In the genomic region with DNA sequence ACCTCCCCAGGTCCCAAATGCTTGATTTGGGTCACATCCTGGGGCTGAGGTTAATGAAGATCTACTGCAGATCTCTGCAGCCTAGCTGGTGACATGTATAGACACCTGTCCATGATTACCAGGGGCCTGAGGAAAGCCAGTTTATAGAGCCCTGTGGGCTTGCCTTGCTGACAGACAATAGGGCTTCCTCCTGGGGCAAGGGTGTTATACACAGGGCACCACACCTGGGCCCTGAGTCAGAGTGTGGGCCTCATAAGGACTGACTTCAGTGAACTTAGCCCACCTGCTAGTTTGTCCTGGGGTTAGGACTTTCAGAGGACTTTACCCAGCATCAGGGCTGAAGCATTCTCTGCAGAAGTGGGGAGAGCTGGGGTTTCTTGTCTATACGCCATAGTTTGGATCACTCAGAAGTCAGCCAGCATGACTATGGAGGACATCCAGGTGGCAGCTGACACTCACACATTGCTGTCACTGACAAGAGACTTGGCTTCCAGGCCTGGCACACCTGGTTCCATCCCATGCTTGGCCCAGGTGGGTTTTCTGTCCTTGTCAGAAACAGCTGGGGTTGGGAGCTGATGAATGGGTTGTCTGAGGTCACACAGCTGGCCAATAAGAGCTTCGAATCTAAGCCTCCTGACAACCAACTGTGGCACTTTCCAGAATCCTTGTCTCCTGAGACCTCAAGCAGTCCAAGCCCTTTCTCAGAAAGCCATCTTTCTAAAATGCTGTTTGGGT, we compare ENCODE assay signal across 10 mouse cellular contexts.
DNase-seq lines count a peak whose midpoint lies in the region; ATAC-seq lines count a peak whose summit lies in the region.
"Had no signal": no experiment of that assay in that cellular context is flagged by ENCODE, and none has a peak within 500 bp of the region (broad histone marks: within the 10 kb centered on the region; RNA-seq: fewer than 3 reads in every experiment).

No protein-coding gene starts in this region.

- peaks cover 32% of the 10 kb centered on the region for H3K4me1 ChIP-seq in hindbrain, embryonic 10.5 days (replicated peaks)
- H3K4me1 ChIP-seq in hindbrain, embryonic 14.5 days (replicated peaks; ENCODE audit: control insufficient read depth, insufficient read depth, low read length): peaks cover 10% of the 10 kb centered on the region
- peaks cover 26% of the 10 kb centered on the region for H3K4me1 ChIP-seq in embryonic facial prominence, embryonic 14.5 days (ENCODE audit: control insufficient read depth, insufficient read depth, low read length)
- peaks cover 33% of the 10 kb centered on the region for H3K4me1 ChIP-seq in limb, embryonic 11.5 days (ENCODE audit: control insufficient read depth, insufficient read depth, low read length)

- H3K9me3 ChIP-seq in hindbrain, embryonic 10.5 days: no peaks in the 10 kb centered on the region
- no peaks in the 10 kb centered on the region for H3K9me3 ChIP-seq in hindbrain, embryonic 14.5 days (ENCODE audit: control insufficient read depth, low read length)
- no peaks in the 10 kb centered on the region for H3K9me3 ChIP-seq in embryonic facial prominence, embryonic 14.5 days (ENCODE audit: control insufficient read depth, low read length)
- no peaks in the 10 kb centered on the region for H3K9me3 ChIP-seq in limb, embryonic 11.5 days (ENCODE audit: control insufficient read depth, low read length)
- H3K9me3 ChIP-seq: forebrain, embryonic 15.5 days had no signal

- H3K27me3 ChIP-seq in hindbrain, embryonic 10.5 days (ENCODE audit: insufficient read depth, poor library complexity, severe bottlenecking): peaks cover 11% of the 10 kb centered on the region; the same call in 1 of the 2 replicates
- H3K27me3 ChIP-seq in hindbrain, embryonic 14.5 days (ENCODE audit: control insufficient read depth, insufficient read depth, low read length): no peaks in the 10 kb centered on the region
- no peaks in the 10 kb centered on the region for H3K27me3 ChIP-seq in embryonic facial prominence, embryonic 14.5 days (replicated peaks; ENCODE audit: control insufficient read depth, insufficient read depth, low read length)
- no peaks in the 10 kb centered on the region for H3K27me3 ChIP-seq in limb, embryonic 11.5 days (ENCODE audit: control insufficient read depth, insufficient read depth, low read length)
- H3K27me3 ChIP-seq: forebrain, embryonic 15.5 days had no signal

- H3K36me3 ChIP-seq in hindbrain, embryonic 10.5 days: no peaks in the 10 kb centered on the region
- H3K36me3 ChIP-seq in hindbrain, embryonic 14.5 days (replicated peaks; ENCODE audit: control insufficient read depth, insufficient read depth): no peaks in the 10 kb centered on the region
- no peaks in the 10 kb centered on the region for H3K36me3 ChIP-seq in embryonic facial prominence, embryonic 14.5 days (ENCODE audit: control insufficient read depth, insufficient read depth, low read length)
- H3K36me3 ChIP-seq in limb, embryonic 11.5 days (ENCODE audit: control insufficient read depth, insufficient read depth, low read length): no peaks in the 10 kb centered on the region
- H3K36me3 ChIP-seq: forebrain, embryonic 15.5 days had no signal

- H3K27ac ChIP-seq in hindbrain, embryonic 10.5 days: peak overlapping the region; percentile 83
- H3K27ac ChIP-seq in hindbrain, embryonic 14.5 days: no peak overlapping the region
- peak overlapping the region; percentile 71; the same call in 1 of the 2 replicates for H3K27ac ChIP-seq in embryonic facial prominence, embryonic 14.5 days (replicated peaks; ENCODE audit: low read depth, low read length)
- peak overlapping the region; percentile 93 for H3K27ac ChIP-seq in limb, embryonic 11.5 days (replicated peaks; ENCODE audit: low read depth, low read length)
- H3K27ac ChIP-seq: kidney, postnatal 0 days; liver, embryonic 14.5 days had no signal

- ATAC-seq in hindbrain, embryonic 14.5 days (ENCODE audit: low FRiP score): no peak
- no peak for ATAC-seq in embryonic facial prominence, embryonic 14.5 days (ENCODE audit: low read depth)
- peak; percentile 61 for ATAC-seq in limb, embryonic 11.5 days (ENCODE audit: insufficient number of reproducible peaks, low FRiP score, low TSS enrichment, low read depth)

- WGBS in hindbrain, embryonic 10.5 days: 85% methylated on average over 2 of the region's 2 CpGs
- 89% methylated on average over 2 of the region's 2 CpGs for WGBS in hindbrain, embryonic 14.5 days
- whole genome bisulfite sequencing in embryonic facial prominence, embryonic 14.5 days: 67% methylated on average over 2 of the region's 2 CpGs
- 61% methylated on average over 2 of the region's 2 CpGs for WGBS in limb, embryonic 11.5 days

- no peak overlapping the region for H3K9ac ChIP-seq in hindbrain, embryonic 14.5 days
- no peak overlapping the region for H3K9ac ChIP-seq in embryonic facial prominence, embryonic 14.5 days (ENCODE audit: low read depth, low read length)
- no peak overlapping the region for H3K9ac ChIP-seq in limb, embryonic 11.5 days (ENCODE audit: low read length)
- H3K9ac ChIP-seq: forebrain, embryonic 15.5 days; liver, embryonic 14.5 days had no signal

- H3K4me2 ChIP-seq in hindbrain, embryonic 14.5 days (replicated peaks): no peak overlapping the region
- no peak overlapping the region for H3K4me2 ChIP-seq in embryonic facial prominence, embryonic 14.5 days (ENCODE audit: low read depth, low read length)
- no peak overlapping the region for H3K4me2 ChIP-seq in limb, embryonic 11.5 days (ENCODE audit: low read depth, severe bottlenecking)
- H3K4me2 ChIP-seq: forebrain, embryonic 15.5 days had no signal

- H3K4me3 ChIP-seq in hindbrain, embryonic 10.5 days: no peak overlapping the region
- no peak overlapping the region for H3K4me3 ChIP-seq in hindbrain, embryonic 14.5 days (replicated peaks; ENCODE audit: low read length)
- no peak overlapping the region for H3K4me3 ChIP-seq in embryonic facial prominence, embryonic 14.5 days (ENCODE audit: low read depth, low read length)
- H3K4me3 ChIP-seq in limb, embryonic 11.5 days (ENCODE audit: low read depth, low read length): no peak overlapping the region
- H3K4me3 ChIP-seq: forebrain, embryonic 15.5 days had no signal

- peak; percentile 23 for DNase-seq in hindbrain, embryonic 10.5 days (ENCODE audit: low spot score)
- no peak for DNase-seq in hindbrain, embryonic 14.5 days (ENCODE audit: low spot score)
- DNase-seq in embryonic facial prominence, embryonic 14.5 days (ENCODE audit: low spot score): no peak
- no peak for DNase-seq in limb, embryonic 11.5 days (ENCODE audit: low spot score)
- peak; percentile 73 for DNase-seq in thymus, postnatal 0 days (ENCODE audit: low spot score)
- DNase-seq in spleen, postnatal 14 days (ENCODE audit: low spot score in 2 of 2): no peak
- DNase-seq in cerebellum, adult 9-10 months: no peak

Comparison
In these comparisons a context has a peak if more than half of its experiments do, and no peak if none do; other contexts are left out.
1. DNase-seq: peak in hindbrain, embryonic 10.5 days (single experiment) and thymus, postnatal 0 days (single experiment); none in hindbrain, embryonic 14.5 days (single experiment), embryonic facial prominence, embryonic 14.5 days (single experiment), limb, embryonic 11.5 days (single experiment), spleen, postnatal 14 days (0 of 2) and cerebellum, adult 9-10 months (single experiment).